Mouse (Mus musculus) thymus, adult 2 months (tissue): ENCODE results near the gene Ly6g6c.

Source experiments
- CTCF ChIP-seq: fragments of 200-500 bp; IDR thresholded peaks from 2 replicates; pipeline ENCODE4 v1.5.1; 2012; ENCODE audit warnings: mild to moderate bottlenecking, control low read depth, low read length, moderate library complexity, borderline replicate concordance; ENCODE audit not compliant: control insufficient read depth, poor library complexity, insufficient read depth; ENCODE audit errors: extremely low read depth
- POLR2A ChIP-seq: fragments of 200-500 bp; IDR thresholded peaks from 2 replicates; pipeline ENCODE4 v1.6.1; 2012; ENCODE audit warnings: mild to moderate bottlenecking, low read length, control low read depth, moderate library complexity; ENCODE audit not compliant: control insufficient read depth, poor library complexity, insufficient read depth; ENCODE audit errors: extremely low read depth

- TF ChIP-seq CTCF (no peak), POLR2A (no peak)
Observed at GRCm38 (mm10) chr17:35023756-35024155, 41.4 kb upstream of the Ly6g6c start.
